Mouse (Mus musculus): ENCODE data around the gene Dtx4. TPM values are rescaled to one million over a fixed set of nuclear protein-coding genes. Genes with fewer than 3 reads are reported as not detected.

The Dtx4 gene
- polyA plus RNA-seq, 3 experiments from 2014 or later, result 0.96 to 13.7 (median 11.0) TPM

Other genes starting within 250 kb of the Dtx4 start
- not detected for gene Olfr235, start 240.4 kb downstream of the Dtx4 start, polyA plus RNA-seq (2017; shearing (Covaris generic))
- gene Olfr1434, start 221.6 kb downstream of the Dtx4 start, polyA plus RNA-seq (2017; shearing (Covaris generic)), result not detected
- gene Olfr1436, start 202.3 kb downstream of the Dtx4 start, polyA plus RNA-seq (2017; shearing (Covaris generic)), result not detected
- under 1 TPM in 1 of 3 experiments, not detected in 2; 0.15 TPM for gene Olfr1437, start 176.4 kb downstream of the Dtx4 start, polyA plus RNA-seq (2017; shearing (Covaris generic))
- gene Olfr1438-ps1, start 165.5 kb downstream of the Dtx4 start, polyA plus RNA-seq (2017; shearing (Covaris generic)), result under 1 TPM in 1 of 3 experiments, not detected in 2; 0.09 TPM
- gene Olfr1440, start 114.2 kb downstream of the Dtx4 start, polyA plus RNA-seq (2017; shearing (Covaris generic)), result not detected
- gene Olfr1441, start 84.0 kb downstream of the Dtx4 start, polyA plus RNA-seq (2017; shearing (Covaris generic)), result not detected
- gene Pfpl, start 73.5 kb downstream of the Dtx4 start, polyA plus RNA-seq (2017; shearing (Covaris generic)), result not detected
- gene Mpeg1, start 40.7 kb downstream of the Dtx4 start, polyA plus RNA-seq (2017; shearing (Covaris generic)), result under 1 TPM in 2 of 3 experiments, not detected in 1; 0.17 to 0.97 TPM
- 10 to 100 TPM; 38.8 to 73.2 (median 42.7) TPM for gene Fam111a, start 44.3 kb upstream of the Dtx4 start, polyA plus RNA-seq (2017; shearing (Covaris generic))
- gene Gm4952, start 98.5 kb upstream of the Dtx4 start, polyA plus RNA-seq (2017; shearing (Covaris generic)), result not detected
- not detected for gene Glyat, start 131.9 kb upstream of the Dtx4 start, polyA plus RNA-seq (2017; shearing (Covaris generic))
- gene Olfr1442, start 169.0 kb upstream of the Dtx4 start, polyA plus RNA-seq (2017; shearing (Covaris generic)), result not detected
- not detected for gene Olfr1443, start 176.7 kb upstream of the Dtx4 start, polyA plus RNA-seq (2017; shearing (Covaris generic))
- gene Keg1, start 194.3 kb upstream of the Dtx4 start, polyA plus RNA-seq (2017; shearing (Covaris generic)), result not detected